Mouse (Mus musculus): ENCODE data around the gene Myog. TPM values are rescaled to one million over a fixed set of nuclear protein-coding genes. Genes with fewer than 3 reads are reported as not detected.
"Not testable (repeated sequence)": the region's sequence is repeated elsewhere in the genome, so short reads cannot be mapped to it uniquely, and the experiment has no call there.

Myog gene
- total RNA-seq (2021) = not detected

DNA sequence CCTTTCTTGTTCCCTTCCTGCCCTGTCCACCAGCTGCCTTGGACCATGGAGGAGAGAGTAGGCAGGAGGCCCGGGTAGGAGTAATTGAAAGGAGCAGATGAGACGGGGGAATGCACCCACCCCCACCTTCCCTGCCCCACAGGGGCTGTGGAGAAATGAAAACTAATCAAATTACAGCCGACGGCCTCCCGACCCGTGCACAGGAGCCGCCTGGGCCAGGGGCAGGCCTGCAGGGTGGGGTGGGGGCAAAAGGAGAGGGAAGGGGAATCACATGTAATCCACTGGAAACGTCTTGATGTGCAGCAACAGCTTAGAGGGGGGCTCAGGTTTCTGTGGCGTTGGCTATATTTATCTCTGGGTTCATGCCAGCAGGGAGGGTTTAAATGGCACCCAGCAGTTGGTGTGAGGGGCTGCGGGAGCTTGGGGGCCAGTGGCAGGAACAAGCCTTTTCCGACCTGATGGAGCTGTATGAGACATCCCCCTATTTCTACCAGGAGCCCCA, at the start of gene Myog:
Myog (plus strand) TSS at position 392 of the 502 bp plus-strand sequence.
- DNase-seq (ENCODE audit: extremely low spot score in 1 of 2, low spot score in 1 of 2) = no peak

DNA sequence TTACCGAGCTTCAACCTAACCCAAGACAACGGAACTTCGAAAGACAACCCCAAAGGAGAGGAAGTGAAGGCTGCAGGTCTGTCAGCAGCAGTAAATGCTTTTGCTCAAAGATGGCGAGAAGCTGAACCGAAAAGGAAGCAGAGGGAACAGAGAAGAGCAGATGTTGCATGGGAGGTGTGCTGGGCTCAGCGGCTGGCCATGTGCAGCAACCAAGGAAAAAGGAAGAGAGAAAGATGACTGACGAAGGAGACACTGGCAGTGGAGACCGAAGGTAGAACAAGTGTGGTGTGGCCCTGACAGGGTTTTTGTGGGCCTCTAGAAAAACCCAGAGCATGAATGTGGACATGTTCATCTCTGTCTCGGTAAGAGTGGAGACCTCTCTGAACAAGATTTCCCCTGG, 49.1 kb upstream of the Myog start:
- DNase-seq (ENCODE audit: extremely low spot score in 1 of 2, low spot score in 1 of 2) = no peak

DNA sequence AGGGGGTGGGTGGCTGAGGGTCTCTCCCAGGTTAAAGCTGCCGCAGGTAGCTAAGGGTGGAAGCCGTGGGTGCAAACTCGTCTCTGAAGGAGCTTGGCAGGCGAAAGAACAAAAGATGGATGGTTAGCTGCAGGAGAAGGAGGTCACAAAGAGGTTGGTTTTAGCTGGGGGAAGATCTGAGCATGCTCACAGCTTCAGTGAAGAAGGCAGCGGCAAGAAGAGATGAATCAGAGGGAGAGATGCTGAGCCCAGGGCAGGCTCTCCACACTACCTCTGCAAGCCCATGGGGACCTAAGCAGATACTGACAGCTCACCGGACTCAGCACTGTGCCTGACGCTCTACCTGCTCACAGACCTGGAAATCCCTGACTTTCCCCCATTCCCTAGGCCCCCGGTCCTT, 48.5 kb upstream of the Myog start:
- no peak for DNase-seq (ENCODE audit: extremely low spot score in 1 of 2, low spot score in 1 of 2)

DNA sequence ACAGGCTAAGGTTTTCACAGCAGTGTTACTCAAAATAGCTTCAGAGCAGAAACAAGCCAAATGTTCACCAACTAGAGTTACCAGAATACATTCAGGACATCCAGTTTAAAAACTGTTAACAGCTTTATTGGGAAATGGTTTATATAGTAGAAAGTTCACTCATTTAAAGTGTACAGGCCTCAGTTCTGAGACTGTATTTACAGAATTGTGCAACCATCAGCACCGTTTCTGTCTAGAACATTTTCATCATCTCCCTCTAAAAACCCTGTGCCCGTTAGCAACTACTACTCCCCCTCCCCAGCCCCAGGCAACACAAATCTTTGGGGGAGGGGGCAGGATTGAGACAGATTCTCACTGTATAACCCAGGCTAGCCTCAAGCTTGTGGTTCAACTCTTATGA, 47.5 kb upstream of the Myog start:
- DNase-seq (ENCODE audit: extremely low spot score in 1 of 2, low spot score in 1 of 2) = no peak

DNA sequence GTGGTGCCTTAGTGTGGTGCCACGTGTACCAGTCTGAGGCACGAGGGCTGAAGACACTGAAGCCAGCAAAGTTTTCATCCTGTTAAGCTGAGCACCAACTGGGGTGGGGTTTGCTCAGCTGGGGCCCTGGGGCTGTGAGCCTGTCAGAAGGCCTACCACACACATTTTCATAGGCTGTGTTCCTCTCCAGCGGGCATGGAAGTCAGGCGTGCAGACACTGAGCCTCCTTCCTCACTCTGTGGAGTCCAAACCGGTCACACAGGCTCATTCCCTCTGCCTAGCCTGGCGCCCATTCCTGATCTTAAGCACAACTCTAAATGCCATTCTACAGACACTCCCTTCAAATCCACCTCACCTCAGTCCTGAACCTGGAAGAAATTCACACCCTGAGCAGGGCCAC, 46.3 kb upstream of the Myog start:
- DNase-seq (ENCODE audit: extremely low spot score in 1 of 2, low spot score in 1 of 2) = no peak

DNA sequence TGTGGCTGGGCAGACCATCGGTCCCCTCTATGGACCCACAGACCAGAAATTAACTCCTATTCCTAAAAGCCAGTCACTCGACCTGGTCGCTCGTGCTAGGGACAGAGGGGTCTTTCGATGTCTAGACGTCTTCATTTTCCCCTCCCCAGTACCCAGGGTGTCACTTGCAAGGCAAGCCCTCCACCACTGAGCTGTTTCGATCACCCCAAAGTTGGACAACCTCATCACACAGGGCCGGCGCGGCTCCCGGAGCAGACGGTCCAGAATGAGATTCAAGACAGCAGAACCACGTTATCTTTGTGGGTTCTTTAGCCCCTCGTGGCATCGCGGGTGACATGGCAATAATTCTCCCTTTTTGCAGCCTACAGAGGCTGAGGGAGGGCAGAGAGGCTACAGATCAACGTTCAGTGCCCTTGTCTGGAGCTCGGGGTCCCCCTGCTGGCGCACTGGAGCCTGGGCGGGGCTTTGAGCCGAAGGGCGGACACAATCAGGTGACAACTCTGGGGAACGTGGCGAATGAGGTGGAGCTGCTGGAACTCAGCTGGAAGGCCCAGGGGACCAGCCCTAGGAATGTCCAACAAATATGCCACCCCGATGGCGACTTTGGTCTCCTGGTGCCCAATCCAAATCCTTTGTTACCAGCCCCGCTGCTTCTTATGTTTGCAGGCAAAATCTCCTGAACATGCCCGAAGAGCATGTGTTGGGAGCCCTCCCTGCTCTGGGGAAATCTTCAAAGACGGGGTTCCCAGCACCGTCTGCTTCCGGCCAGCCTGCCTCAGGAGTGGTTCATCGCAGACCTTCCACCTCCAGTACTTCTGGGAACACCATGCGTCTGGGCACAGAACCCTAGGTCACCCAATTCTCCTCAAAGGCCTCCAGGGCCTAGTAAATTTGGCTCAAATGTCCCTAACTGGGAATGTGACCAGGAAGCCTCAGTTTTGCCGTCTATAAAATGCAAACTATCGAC, 45.6 kb upstream of the Myog start:
- peak; percentile 88 to 98 for DNase-seq (ENCODE audit: extremely low spot score in 1 of 2, low spot score in 1 of 2)

DNA sequence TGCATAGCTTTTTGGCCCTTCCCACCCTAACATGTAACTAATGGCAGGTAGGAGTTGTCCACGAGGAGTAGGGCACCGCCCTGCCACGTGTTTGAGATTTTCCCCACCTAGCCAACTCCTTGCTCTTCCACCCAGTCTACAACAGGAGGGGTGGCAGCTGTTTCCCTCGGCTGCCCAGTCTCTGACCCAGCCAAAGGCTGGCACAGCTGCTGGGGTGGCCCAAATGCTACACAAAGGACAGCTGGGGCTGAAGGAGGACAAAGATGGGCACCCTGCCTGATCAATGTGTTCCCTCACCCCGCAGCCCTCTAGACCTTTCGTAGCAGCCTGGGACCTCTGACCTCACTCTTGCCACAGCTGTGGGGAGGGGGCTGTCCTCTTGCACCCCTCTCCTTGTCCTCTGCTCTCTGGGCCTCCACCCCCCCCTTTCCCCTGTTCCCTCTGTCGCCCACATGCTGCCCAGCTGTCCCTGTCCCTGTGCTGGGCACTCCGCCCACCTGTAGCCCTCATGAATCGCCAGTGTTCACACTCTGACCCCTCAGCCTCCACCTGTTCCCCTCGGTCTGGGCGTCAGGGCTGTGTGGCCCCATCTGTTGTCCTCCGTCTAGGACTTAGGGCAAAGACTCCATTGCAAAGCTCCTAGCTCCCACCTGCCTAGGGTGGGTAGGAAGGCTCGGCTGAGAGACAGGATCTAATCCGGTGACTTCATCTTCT, 44.6 kb upstream of the Myog start:
- no peak for DNase-seq (ENCODE audit: extremely low spot score in 1 of 2, low spot score in 1 of 2)

DNA sequence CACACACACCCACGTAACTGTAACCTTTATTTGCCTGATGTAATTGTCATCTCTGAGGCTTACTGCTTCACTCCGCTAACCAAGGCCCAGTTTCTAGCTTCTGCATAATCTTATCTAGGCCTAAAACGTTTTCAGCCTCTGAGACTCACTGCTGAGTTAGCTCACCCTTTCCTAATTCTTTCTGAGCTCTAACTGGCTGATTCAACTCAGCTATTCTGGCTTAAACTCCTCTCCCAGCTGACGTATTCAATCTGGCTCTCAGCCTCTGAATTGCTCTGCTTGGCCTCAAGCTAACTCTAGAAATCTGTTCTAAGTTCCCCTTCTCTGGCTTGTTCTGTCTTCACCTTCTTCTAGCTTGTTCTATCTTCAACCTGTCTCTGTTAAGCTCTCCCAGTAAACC, 43.2 kb upstream of the Myog start:
- no peak for DNase-seq (ENCODE audit: extremely low spot score in 1 of 2, low spot score in 1 of 2)

DNA sequence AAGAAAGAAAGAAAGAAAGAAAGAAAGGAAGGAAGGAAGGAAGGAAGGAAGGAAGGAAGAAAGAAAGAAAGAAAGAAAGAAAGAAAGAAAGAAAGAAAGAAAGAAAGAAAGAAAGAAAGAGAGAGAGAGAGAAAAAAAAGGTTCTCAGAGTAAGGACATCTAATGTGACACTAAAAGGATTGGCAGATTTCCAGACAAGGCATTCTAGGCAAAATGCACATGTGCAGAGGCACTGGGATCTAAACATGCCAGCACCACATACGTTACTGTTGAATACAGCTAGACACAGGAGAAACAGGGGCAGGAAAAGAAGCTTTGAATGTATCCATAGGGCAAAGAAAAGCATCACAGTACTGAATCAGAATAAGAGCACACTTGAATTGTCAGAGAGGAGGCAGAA, 40.1 kb upstream of the Myog start:
- not testable (repeated sequence) for DNase-seq (ENCODE audit: extremely low spot score in 1 of 2, low spot score in 1 of 2)

DNA sequence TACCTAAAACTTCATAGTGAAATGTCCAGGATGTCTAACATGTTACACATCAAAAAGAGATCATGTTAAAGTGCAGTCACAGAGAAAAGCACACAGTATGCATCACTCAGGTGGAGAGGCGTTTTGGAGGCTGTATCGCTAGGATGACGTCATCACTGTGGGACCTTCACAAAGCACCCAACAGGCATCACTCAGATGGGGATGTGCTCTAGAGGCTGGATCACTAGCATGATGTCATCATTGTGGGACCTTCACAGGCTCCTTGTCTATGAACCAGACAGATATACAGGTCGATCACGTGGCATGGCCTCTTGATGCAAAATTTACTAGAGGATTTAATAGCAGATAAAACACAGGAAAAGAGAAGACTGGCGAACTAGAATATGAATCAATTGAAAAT, 25.4 kb upstream of the Myog start:
- no peak for DNase-seq (ENCODE audit: extremely low spot score in 1 of 2, low spot score in 1 of 2)

DNA sequence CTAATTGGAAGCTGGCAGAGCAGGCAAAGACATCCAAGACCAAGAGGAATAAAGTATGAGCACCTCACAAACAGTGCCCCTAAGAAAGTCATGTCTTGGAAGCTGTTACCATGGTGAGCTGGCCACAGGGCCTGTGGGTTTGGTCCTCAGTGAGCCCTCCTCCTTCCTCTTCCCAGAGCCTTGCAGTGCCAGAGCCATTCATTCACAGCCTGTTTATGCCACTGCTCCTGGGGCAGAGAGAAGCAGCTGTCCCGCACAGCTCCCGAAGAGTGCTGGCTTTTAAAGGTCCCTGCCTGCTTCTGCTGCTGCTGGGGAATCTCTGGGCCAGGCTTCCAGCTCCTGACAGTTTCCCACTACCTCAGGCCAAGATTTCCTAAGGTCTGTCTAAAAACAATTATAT, 24.0 kb upstream of the Myog start:
- no peak for DNase-seq (ENCODE audit: extremely low spot score in 1 of 2, low spot score in 1 of 2)

DNA sequence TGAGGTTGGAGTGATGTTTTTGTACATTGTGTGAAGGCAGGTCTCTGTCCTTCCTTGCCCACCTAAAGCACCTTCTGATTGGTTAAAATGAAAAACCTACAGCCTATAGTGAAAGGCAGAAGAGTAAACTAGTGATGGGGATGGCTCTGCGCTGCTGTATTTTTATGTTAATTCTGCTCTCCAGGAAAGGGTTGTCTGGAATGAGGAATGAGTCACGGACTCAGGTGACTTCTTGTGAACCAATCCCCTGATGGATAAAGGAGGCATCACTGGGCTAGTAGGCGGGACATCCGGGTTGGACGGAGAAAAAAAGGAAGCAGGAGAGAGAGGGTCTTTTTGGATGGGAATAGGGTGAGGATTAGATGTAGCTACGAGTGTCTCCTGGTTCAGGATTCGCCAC, 19.8 kb upstream of the Myog start:
- no peak for DNase-seq (ENCODE audit: extremely low spot score in 1 of 2, low spot score in 1 of 2)

DNA sequence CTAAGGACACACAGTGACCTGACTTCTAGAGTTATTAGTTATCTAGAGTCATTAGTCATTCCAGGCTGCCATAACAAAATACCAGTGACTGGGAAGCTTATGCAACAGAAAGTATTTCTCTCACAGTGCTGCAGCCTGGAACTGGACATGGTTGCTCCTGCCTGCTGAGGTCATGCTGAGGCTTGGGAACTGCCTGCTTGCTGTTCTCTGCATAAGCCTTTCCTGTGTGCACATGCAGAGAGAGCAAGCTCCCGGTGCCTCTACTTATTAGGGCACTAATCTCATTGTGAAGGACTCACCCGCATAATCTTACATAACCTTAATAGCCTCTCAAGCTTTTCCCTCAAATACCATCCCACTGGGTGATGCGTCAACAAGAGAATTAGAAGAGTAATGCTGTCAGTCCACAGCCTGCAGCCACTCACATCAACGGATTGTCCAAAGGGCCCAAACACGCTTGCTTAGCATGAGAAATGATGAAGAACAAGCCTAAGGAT, 17.0 kb upstream of the Myog start:
- DNase-seq (ENCODE audit: extremely low spot score in 1 of 2, low spot score in 1 of 2) = no peak

DNA sequence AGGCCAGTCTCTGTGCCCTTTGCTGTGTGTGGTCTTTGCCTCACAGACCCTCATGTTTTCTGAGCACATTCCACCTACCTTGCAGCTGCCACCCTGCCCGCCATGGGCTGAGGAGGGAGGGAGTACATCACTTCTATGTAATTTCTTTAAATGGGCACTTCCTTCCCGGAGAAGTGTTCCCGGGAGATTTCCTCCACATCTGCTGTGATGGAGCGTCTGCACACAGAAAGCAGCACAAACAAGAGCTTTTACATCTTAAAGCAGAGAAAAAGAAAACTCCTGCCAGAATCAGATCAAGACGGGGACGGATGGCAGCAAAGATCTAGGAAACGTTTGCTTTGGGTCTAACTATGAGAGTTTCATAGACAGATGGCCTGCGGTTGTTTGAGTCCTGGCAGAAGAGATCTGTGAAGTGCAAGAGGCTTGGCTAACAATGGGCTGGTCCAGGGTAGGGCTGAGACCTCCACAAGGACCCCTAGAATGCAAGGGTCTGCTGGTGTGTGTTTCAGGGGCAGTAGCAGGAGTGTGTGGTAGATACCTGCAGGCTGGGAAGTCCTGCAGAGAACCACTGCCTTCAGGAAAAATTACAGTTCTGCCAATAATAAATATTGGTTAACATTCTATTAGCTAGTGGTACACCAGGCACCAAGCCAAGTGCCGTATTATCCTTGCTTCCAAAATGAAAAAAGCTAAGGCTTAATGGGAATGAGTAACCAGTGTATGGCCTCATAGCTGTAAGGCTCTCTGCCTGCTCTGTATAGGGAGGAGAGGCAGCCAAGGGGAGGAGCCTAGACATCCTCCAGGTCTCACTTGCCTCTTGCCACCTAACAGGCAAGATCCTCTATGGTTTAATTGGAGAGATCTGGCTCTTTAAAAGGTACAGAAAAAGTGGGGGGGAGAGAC, 16.0 kb upstream of the Myog start:
- no peak for DNase-seq (ENCODE audit: extremely low spot score in 1 of 2, low spot score in 1 of 2)

DNA sequence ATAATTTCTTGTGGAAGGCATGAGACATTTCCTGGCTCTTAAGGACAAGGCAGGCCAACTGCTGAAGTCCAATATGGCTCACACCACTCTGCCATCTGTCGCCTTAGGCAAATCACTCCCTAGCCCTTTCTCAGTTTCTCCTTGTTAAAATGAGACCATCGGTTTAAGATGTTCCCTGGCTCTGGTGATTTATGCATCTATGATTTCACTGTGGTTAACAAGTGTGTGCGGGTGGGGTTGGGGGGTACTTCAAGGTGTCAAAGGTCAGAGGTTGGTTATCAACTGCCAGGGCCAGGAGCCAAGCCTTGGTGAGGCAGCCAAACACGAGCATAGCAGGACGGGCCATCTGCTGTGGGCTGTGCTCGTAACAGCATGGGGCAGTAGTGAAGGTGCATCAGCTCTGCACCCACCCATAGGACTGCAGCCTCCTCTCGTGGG, 15.3 kb upstream of the Myog start:
- no peak for DNase-seq (ENCODE audit: extremely low spot score in 1 of 2, low spot score in 1 of 2)

DNA sequence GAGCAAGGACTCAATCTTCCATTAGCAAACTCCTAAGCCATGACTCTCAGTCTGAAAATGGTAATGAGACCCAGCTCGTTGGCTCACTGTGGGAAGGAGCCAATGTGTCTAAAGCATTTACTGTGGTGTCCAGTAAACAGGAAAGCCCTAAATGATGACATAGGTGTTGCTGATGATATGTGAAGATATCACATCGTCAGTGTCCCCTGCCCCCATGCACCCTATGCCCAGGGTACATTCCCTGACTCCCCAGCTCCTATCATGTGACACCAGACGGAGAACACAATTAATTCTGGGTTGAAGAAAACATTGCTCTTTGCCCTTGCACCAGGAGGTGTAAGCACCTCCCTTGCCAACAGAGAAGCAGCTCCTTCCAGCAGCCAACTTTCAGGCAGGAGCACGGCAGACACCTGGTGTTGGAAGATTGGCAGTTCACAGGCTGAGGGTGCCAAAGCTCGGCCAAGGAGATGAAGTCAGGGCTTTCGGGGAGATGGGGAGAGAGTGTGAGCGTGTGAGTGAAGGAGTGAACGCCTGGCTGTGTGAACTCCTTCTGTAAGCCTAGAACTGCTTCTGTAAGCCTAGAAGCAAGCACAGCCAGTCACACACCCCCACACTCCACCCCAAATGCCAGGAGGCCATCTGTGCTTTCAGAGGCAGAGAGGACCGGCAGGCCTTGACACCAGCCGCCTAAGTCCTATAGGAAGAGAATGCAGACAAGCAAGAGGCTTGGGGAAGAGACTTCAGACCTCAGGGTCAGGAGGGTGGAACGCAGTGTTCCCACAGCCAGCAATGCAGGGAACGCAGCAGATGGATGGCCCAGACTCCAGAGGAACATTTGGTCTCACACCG, 13.9 kb upstream of the Myog start:
- DNase-seq (ENCODE audit: extremely low spot score in 1 of 2, low spot score in 1 of 2) = peak; percentile 23 to 50

DNA sequence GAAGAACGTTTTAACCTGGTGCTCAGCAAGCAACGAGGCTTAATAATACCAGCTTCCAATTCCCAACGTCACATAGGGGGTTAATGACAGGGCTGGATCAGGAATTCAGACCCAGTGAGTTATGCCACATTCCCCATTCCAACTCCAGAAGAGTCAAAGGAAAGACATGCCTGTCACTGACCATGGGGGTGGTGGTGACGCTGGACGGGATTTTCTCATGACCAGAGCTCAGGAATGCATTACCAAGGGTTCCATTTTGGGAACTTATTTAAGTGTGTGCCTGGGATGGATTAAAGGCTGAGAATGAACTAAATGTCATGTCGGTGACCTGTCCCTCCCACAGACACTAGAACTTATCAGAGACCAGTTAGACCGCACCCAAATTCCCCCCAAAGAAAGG, 13.0 kb upstream of the Myog start:
- DNase-seq (ENCODE audit: extremely low spot score in 1 of 2, low spot score in 1 of 2) = no peak

DNA sequence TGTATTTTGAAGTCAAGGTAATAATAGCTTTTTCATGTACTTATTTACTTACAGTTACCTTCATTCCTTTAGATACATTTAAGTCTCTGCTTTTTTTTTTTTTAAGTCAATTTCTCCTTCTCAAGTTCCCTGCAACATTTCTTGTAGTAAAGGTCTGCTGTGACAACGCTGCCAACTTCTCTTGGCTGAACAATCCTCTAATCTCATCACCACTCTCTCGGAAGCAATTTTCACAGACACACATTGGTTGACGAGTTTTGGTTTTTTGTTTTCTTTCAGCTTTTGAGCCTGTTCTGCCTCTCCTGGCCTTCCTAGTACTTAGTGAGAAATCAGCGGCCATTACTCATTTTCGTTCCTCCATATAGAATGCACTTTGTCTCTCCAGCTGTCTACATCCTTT, 9.6 kb upstream of the Myog start:
- DNase-seq (ENCODE audit: extremely low spot score in 1 of 2, low spot score in 1 of 2) = no peak

DNA sequence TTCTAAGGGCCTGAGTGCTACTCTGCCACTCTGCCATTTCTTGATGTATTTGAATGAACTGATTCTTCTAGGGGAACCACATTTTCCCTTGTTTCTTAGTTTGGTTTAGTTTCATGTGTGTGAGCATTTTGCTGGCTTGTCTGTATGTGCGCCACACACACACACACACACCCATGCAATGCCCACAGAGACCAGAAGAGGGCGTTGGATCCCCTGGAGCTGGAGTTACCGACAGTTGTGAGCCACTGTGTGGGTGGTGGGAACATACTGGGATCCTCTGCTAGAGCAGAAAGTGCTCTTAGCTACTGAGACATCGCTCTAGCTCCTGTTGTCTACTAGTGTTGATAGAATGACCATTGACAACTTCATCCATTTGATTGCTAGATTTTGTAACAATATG, 8.2 kb upstream of the Myog start:
- no peak for DNase-seq (ENCODE audit: extremely low spot score in 1 of 2, low spot score in 1 of 2)
